Mouse (Mus musculus): ENCODE measurements around the gene Clec2e. TPM values are rescaled to one million over a fixed set of nuclear protein-coding genes. Genes with fewer than 3 reads are reported as not detected.
A peak's percentile ranks its signal among the peaks of the same experiment; 100 is the strongest.

Clec2e gene
- polyA plus RNA-seq, 1 experiment from 2014 or later = not detected

DNA sequence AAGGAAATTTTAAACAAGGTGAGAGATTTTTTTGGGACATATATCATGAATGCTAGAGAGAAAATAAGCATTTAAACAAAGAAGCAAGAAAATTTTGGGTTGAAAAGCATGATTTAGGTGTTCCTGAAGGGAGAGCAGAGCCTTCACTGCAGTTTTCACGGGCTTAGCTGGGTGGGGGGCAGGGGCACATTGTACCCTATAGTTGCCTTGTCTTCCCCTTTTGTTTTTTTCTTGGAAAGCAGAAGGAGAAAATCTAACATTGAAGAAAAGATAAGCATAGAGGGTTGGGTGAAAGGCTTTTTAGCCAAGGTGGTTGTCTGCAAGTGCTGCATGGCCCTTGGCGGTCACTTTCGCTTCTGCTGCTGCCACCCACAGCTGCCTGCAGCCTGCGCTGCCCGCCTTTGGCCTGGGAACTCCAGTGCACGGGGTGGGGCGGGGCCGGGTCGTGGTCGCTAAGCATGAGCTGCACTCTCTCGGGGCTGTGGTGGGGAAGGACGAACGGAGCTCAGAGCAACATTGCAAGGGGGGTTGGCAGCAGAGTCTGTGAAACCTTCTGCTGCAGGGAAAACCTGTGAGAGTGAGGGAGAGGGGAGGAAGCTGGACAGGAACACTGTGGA, 51.7 kb downstream of the Clec2e start:
- WGBS = 1% methylated on average over 13 of the region's 13 CpGs
- Histone ChIP-seq H3K4me1 (ENCODE audit: control insufficient read depth, insufficient read depth, low read depth, low read length) (peaks cover 2% of the 10 kb centered on the region; the same call in 1 of the 2 replicates), H3K9ac (ENCODE audit: low read depth, low read length) (peak overlapping the region; percentile 70), H3K27ac (ENCODE audit: low read depth, low read length) (no peak overlapping the region), H3K36me3 (ENCODE audit: control insufficient read depth, insufficient read depth, low read length) (no peaks in the 10 kb centered on the region), H3K27me3 (replicated peaks; ENCODE audit: control insufficient read depth, insufficient read depth, low read length) (no peaks in the 10 kb centered on the region), H3K4me2 (ENCODE audit: low read length) (peak overlapping the region; percentile 75), H3K9me3 (ENCODE audit: control insufficient read depth, low read length) (no peaks in the 10 kb centered on the region), H3K4me3 (ENCODE audit: low read length) (peak overlapping the region; percentile 47)
- peak; percentile 94 for ATAC-seq

DNA sequence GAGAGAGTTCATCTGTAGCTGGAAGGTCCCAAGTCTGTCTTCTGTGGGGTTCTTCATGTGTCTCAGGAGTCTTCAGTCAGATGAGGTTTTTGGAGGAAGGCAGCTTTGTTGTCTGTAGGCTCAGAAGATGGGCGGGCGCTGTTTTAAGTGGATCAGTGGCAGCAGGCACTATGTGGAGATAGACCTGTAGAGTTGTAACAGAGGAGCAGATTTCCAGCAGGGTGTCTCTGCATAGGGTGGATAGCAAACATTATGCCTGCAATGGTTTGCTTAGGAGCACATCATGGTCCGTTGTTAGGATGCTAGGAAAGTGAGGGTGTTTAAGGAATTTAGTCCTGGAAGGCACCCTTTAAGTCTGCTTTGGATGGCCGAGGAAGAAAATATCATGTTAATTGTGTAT, 52.3 kb downstream of the Clec2e start:
- Histone ChIP-seq H3K4me1 (ENCODE audit: control insufficient read depth, insufficient read depth, low read depth, low read length) (peaks cover 2% of the 10 kb centered on the region; the same call in 1 of the 2 replicates), H3K4me3 (ENCODE audit: low read length) (no peak overlapping the region), H3K9me3 (ENCODE audit: control insufficient read depth, low read length) (no peaks in the 10 kb centered on the region), H3K36me3 (ENCODE audit: control insufficient read depth, insufficient read depth, low read length) (no peaks in the 10 kb centered on the region), H3K4me2 (ENCODE audit: low read length) (no peak overlapping the region), H3K27ac (ENCODE audit: low read depth, low read length) (no peak overlapping the region), H3K27me3 (replicated peaks; ENCODE audit: control insufficient read depth, insufficient read depth, low read length) (no peaks in the 10 kb centered on the region), H3K9ac (ENCODE audit: low read depth, low read length) (no peak overlapping the region)
- WGBS = 42% methylated on average over 4 of the region's 4 CpGs
- peak; percentile 37; the same call in 1 of the 2 replicates for ATAC-seq

DNA sequence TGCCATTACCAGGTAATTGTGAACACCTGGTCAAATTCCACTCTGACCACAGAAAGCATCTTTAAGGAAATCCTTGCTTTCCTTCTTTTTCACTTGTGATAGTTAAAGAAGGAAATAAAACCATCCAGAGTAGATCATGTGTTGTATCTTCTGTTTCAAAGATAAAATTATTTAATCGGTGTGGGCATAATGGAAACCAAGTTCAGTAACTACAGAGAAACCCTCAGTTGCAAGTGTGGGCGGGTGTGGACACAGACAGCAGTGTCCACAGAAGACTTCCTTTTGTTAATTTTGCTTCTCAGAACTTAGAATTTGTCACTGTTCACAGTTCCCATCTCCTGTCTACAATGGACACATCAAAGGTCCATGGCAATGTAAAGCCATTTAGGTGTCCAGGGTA, 55.1 kb downstream of the Clec2e start, which contains the start of gene Klrb1f:
TSS of gene Klrb1f (plus strand) at position 301 of the 400 bp plus-strand sequence.
- H3K4me1 ChIP-seq (ENCODE audit: control insufficient read depth, insufficient read depth, low read depth, low read length) = peaks cover 2% of the 10 kb centered on the region; the same call in 1 of the 2 replicates
- no peaks in the 10 kb centered on the region for H3K36me3 ChIP-seq (ENCODE audit: control insufficient read depth, insufficient read depth, low read length)
- no peak within 1 kb of the TSS for H3K4me2 ChIP-seq (ENCODE audit: low read length)
- H3K4me3 ChIP-seq (ENCODE audit: low read length) = no peak within 1 kb of the TSS
- no peak within 1 kb of the TSS for H3K27ac ChIP-seq (ENCODE audit: low read depth, low read length)
- ATAC-seq = no peak
- H3K9me3 ChIP-seq (ENCODE audit: control insufficient read depth, low read length) = no peaks in the 10 kb centered on the region
- no peak within 1 kb of the TSS for H3K9ac ChIP-seq (ENCODE audit: low read depth, low read length)
- H3K27me3 ChIP-seq (replicated peaks; ENCODE audit: control insufficient read depth, insufficient read depth, low read length) = no peaks in the 10 kb centered on the region
- WGBS = 93% methylated on average over 2 of the region's 2 CpGs

DNA sequence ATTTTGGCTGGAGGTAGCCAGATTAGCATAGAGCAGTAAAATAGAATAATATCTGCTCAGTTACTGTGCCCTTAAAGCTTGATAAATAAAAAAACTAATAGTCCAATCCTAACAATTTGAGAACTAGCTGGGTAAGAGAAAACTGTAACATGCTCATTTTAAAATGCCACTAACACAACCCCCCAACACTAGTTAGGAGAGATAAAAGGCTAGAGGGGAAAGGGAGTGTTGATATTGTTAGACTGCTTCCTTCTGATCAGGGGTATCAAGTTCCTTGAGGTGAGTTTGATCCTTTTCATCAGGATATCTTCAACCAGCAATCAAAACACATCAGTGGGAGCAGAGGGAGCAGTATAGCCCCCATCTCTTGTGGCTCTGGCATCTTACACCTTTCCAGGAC, 58.2 kb downstream of the Clec2e start:
- no peaks in the 10 kb centered on the region for H3K36me3 ChIP-seq (ENCODE audit: control insufficient read depth, insufficient read depth, low read length)
- H3K4me3 ChIP-seq (ENCODE audit: low read length) = no peak overlapping the region
- H3K9me3 ChIP-seq (ENCODE audit: control insufficient read depth, low read length) = no peaks in the 10 kb centered on the region
- no peak overlapping the region for H3K27ac ChIP-seq (ENCODE audit: low read depth, low read length)
- H3K27me3 ChIP-seq (replicated peaks; ENCODE audit: control insufficient read depth, insufficient read depth, low read length) = no peaks in the 10 kb centered on the region
- no peak overlapping the region for H3K4me2 ChIP-seq (ENCODE audit: low read length)
- no peak for ATAC-seq
- no peaks in the 10 kb centered on the region for H3K4me1 ChIP-seq (ENCODE audit: control insufficient read depth, insufficient read depth, low read depth, low read length)
- H3K9ac ChIP-seq (ENCODE audit: low read depth, low read length) = no peak overlapping the region

Other genes with a start within 250 kb of the Clec2e start
- not detected in 2 replicates for gene Clec2i, start 213.3 kb downstream of the Clec2e start, polyA plus RNA-seq (2015; fragmentation: Nextera tagmentation; extraction: Ambion mirVana)
- 0.49 and 0.72 TPM in 2 replicates for gene BC035044, start 209.8 kb downstream of the Clec2e start, polyA plus RNA-seq (2015; fragmentation: Nextera tagmentation; extraction: Ambion mirVana)
- not detected in 2 replicates for gene Clec2g, start 166.5 kb downstream of the Clec2e start, polyA plus RNA-seq (2015; fragmentation: Nextera tagmentation; extraction: Ambion mirVana)
- 0.21 and 0.64 TPM in 2 replicates for gene Klrb1f, start 55.0 kb downstream of the Clec2e start, polyA plus RNA-seq (2015; fragmentation: Nextera tagmentation; extraction: Ambion mirVana)
- gene Clec2d, start 79.7 kb upstream of the Clec2e start, polyA plus RNA-seq (2015; fragmentation: Nextera tagmentation; extraction: Ambion mirVana) = 0.21 and 0.30 TPM in 2 replicates
- gene Cd69, start 174.5 kb upstream of the Clec2e start, polyA plus RNA-seq (2015; fragmentation: Nextera tagmentation; extraction: Ambion mirVana) = 0.09 TPM in 1 of 2 replicates, not detected in the other
- not detected in 2 replicates for gene 4922502D21Rik, start 230.9 kb upstream of the Clec2e start, polyA plus RNA-seq (2015; fragmentation: Nextera tagmentation; extraction: Ambion mirVana)
- gene Clec12a, start 241.8 kb upstream of the Clec2e start, polyA plus RNA-seq (2015; fragmentation: Nextera tagmentation; extraction: Ambion mirVana) = 0.15 and 0.26 TPM in 2 replicates